Mouse (Mus musculus) neutrophil, adult 65 days (primary cell): ENCODE measurements around the gene Dgkg. TPM values are rescaled to one million over a fixed set of nuclear protein-coding genes. Genes with fewer than 3 reads are reported as not detected.

Experiments
- total RNA-seq: library from RNA; stranded (reverse); gene quantifications from 2 replicates; pipeline ENCODE4 v1.2.4, GENCODE M21; 2023

Gene Dgkg
- total RNA-seq = 47.8 and 71.8 TPM in 2 replicates

GRCm38 (mm10) chr16:22656533-22657444 is at the start of gene Dgkg:
Dgkg (minus strand) TSS chr16:22657221.

GRCm38 (mm10) chr16:22439499-22440177 is 217.4 kb downstream of the Dgkg start, which contains the start of gene Etv5:
Etv5 (minus strand) TSS chr16:22439719.

Other genes starting within 250 kb of the Dgkg start
- 3.0 and 3.6 TPM in 2 replicates for gene Etv5, start 217.5 kb downstream of the Dgkg start, total RNA-seq
- not detected in 2 replicates for gene Crygs, start 154.4 kb upstream of the Dgkg start, total RNA-seq
- 7.6 and 10.4 TPM in 2 replicates for gene Tbccd1, start 200.4 kb upstream of the Dgkg start, total RNA-seq
- gene Dnajb11, start 200.6 kb upstream of the Dgkg start, total RNA-seq = 52.9 and 62.5 TPM in 2 replicates
- not detected in 2 replicates for gene Ahsg, start 234.1 kb upstream of the Dgkg start, total RNA-seq